Mouse (Mus musculus): Measurements from ENCODE around the gene Wnt5b.
A peak's percentile ranks its signal among the peaks of the same experiment; 100 is the strongest.

- no peak for TF ChIP-seq USF1 (IDR thresholded peaks at IDR 0.05; ENCODE audit: low read depth)
- peak; percentile 75 for TF ChIP-seq CTCF (IDR thresholded peaks at IDR 0.05; ENCODE audit: control insufficient read depth, insufficient read depth, insufficient read length)
Measured at GRCm38 (mm10) chr6:119443742-119444645, 100.2 kb downstream of the Wnt5b start.

Data from C2C12 (cell line).